Mouse (Mus musculus) lung, postnatal 36 days (tissue): ENCODE results near the gene Pgam2.
A peak's percentile ranks its signal among the peaks of the same experiment; 100 is the strongest.

Experiments
- DNase-seq: peaks from one replicate; pipeline ENCODE4 v3.0.0; 2022; ENCODE audit warnings: mixed read lengths

Pgam2 gene

GRCm38 (mm10) chr11:5762633-5762982 lies 40.9 kb downstream of the Pgam2 start:
- no peak for DNase-seq

DNA sequence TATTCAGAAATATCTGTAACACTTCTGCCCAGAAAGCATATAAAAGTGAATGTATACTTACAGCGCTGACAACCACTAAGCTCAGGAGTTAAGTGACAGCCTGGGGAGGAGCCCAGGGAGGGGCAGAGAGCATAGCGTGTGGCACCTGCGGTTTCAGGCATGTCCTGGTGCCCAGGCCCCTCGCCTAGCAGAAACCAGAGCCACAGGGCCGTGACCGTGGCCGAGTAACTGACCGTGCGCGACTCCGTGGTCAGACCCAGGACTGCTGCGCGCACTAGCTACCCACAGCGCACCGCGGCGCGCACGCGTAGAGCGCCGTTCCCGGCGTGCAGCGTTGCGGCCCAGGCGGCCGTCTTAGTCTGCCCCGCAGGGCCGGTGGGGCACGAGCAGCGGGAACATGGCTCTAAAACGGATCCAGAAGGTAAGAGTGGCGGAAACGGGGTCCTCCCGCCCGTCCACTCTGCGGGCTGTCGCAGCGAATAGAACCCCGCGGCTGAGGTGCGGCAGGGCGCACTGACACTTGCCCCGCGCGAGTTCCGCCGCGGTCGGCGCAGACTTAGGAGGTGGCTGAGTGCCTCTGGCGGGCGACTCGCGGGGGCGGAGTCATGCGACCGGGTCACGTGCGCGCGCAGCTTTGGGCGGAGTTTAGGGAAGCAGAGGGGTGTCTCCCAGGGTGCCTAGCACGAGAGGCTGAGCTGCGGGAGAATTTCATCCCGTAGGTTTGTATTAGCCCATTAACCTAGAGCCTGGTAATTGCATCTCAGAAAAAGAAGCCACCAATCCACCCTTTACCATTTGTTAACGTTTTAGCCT lies 41.5 kb downstream of the Pgam2 start, which contains the start of gene Urgcp:
Gene Urgcp, minus strand, starts transcription at position 557 of the 813 bp plus-strand sequence.
- peak; percentile 94 for DNase-seq

DNA sequence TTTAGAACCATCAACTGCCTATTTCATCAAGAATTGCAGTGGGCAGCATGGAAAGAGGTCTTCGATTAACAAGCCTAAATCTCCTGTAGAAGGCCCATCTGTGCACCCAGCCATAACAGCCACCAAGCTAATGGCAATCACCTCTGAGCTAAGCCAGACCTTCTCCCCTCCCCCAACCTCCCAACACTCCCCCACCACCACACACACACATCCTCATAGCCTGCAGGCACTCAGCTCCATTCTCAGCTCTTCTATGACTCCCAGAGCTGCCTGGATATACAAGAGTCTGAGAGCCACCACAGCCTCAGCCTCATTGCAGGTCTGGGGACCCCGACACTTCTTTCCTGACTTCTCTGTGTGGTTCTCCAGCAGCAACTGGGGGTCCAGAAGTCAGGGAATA lies 49.8 kb downstream of the Pgam2 start:
- DNase-seq, result no peak
